In the genomic region with DNA sequence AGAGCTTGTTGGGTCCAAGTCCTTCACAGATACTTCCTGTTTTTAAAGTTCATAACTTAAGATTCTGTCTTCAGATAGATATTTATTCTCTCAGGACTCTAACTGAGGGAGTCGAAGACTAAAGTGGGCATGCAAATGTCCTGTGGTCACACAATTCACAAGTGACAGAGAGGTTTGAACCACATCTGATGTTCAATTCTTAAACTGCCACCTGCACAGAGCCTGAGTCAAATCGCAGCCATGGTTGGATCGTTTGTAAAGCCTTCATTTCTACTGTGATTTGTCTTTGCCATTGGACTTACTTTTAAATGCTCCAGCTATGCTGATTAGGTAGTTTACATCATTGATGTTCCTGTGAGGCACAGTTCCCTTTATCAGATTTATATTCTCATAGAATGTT, we compare ENCODE assay signal across 27 mouse cellular contexts.
"Had no signal": no experiment of that assay in that cellular context is flagged by ENCODE, and none has a peak within 500 bp of the region (broad histone marks: within the 10 kb centered on the region; RNA-seq: fewer than 3 reads in every experiment).

No protein-coding gene starts in this region.

- H3K9ac ChIP-seq: embryonic facial prominence, embryonic 12.5 days; embryonic facial prominence, embryonic 13.5 days; embryonic facial prominence, embryonic 15.5 days; forebrain, embryonic 12.5 days; forebrain, embryonic 13.5 days; forebrain, embryonic 15.5 days; forebrain, postnatal 0 days had no signal

- ATAC-seq: forebrain, embryonic 13.5 days; forebrain, embryonic 14.5 days; forebrain, embryonic 15.5 days; forebrain, embryonic 16.5 days; forebrain, postnatal 0 days had no signal

- H3K27ac ChIP-seq: embryonic facial prominence, embryonic 10.5 days; embryonic facial prominence, embryonic 12.5 days; embryonic facial prominence, embryonic 13.5 days; embryonic facial prominence, embryonic 15.5 days; forebrain, embryonic 10.5 days; forebrain, embryonic 12.5 days; forebrain, embryonic 13.5 days; forebrain, embryonic 15.5 days; gastrocnemius, adult 2 months; heart, adult 2 months had no signal

- H3K27me3 ChIP-seq: embryonic facial prominence, embryonic 12.5 days; embryonic facial prominence, embryonic 15.5 days; forebrain, embryonic 13.5 days; forebrain, embryonic 15.5 days had no signal

- H3K4me2 ChIP-seq: embryonic facial prominence, embryonic 12.5 days; embryonic facial prominence, embryonic 13.5 days; embryonic facial prominence, embryonic 15.5 days; forebrain, embryonic 12.5 days; forebrain, embryonic 13.5 days; forebrain, embryonic 15.5 days had no signal

- H3K36me3 ChIP-seq: embryonic facial prominence, embryonic 10.5 days; embryonic facial prominence, embryonic 12.5 days; embryonic facial prominence, embryonic 13.5 days; embryonic facial prominence, embryonic 15.5 days; forebrain, embryonic 10.5 days; forebrain, embryonic 12.5 days; forebrain, embryonic 15.5 days had no signal

- H3K4me1 ChIP-seq: embryonic facial prominence, embryonic 12.5 days; embryonic facial prominence, embryonic 15.5 days; forebrain, embryonic 12.5 days; forebrain, embryonic 13.5 days; forebrain, embryonic 15.5 days had no signal

- DNase-seq: cerebellum, adult 9-10 months; cerebellum, adult 9-11 months; cerebellum, postnatal 10 days; cerebellum, postnatal 14 days; cerebellum, postnatal 25 days; cerebellum, postnatal 36 days; embryo, embryonic 11 days; forebrain, postnatal 0 days; gastrocnemius, adult 2 months; gastrocnemius, postnatal 10 days; gastrocnemius, postnatal 14 days; gastrocnemius, postnatal 25 days; gastrocnemius, postnatal 36 days; heart, adult 11 months; heart, adult 18-20 months; heart, adult 2 months had no signal

- H3K4me3 ChIP-seq: embryonic facial prominence, embryonic 10.5 days; embryonic facial prominence, embryonic 12.5 days; embryonic facial prominence, embryonic 13.5 days; embryonic facial prominence, embryonic 15.5 days; erythroblast, embryonic 14.5 days; forebrain, embryonic 10.5 days; forebrain, embryonic 12.5 days; forebrain, embryonic 13.5 days; forebrain, embryonic 15.5 days; gastrocnemius, adult 2 months; heart, adult 2 months had no signal

- H3K9me3 ChIP-seq: embryonic facial prominence, embryonic 10.5 days; embryonic facial prominence, embryonic 12.5 days; embryonic facial prominence, embryonic 13.5 days; embryonic facial prominence, embryonic 15.5 days; forebrain, embryonic 10.5 days; forebrain, embryonic 12.5 days; forebrain, embryonic 13.5 days; forebrain, embryonic 15.5 days had no signal
